Mouse (Mus musculus) liver, postnatal 0 days (tissue): ENCODE results near the gene Rhbdl3. TPM values are rescaled to one million over a fixed set of nuclear protein-coding genes. Genes with fewer than 3 reads are reported as not detected.
A peak's percentile ranks its signal among the peaks of the same experiment; 100 is the strongest.

ENCODE experiments used
- ATAC-seq: fragments of 200-750 bp; cut with Nextera tagmentation; 2 replicates; pipeline ENCODE4 v1.8.0; 2017; ENCODE audit warnings: mild to moderate bottlenecking, moderate library complexity
- DNase-seq: peaks from one replicate; pipeline ENCODE4 v3.0.0-alpha.2; 2016
- H3K27ac ChIP-seq: fragments of 300-500 bp; sonication (generic); 2 replicates; pipeline ENCODE4 v1.5.1; 2014; ENCODE audit warnings: antibody characterized with exemption, moderate library complexity, mild to moderate bottlenecking, low read depth
- H3K27me3 ChIP-seq: fragments of 300-500 bp; sonication (generic); 2 replicates; pipeline ENCODE4 v1.6.1; 2014; ENCODE audit warnings: low read length, control low read depth, mixed read lengths; ENCODE audit not compliant: insufficient read depth
- H3K36me3 ChIP-seq: fragments of 300-500 bp; sonication (generic); replicated peaks from 2 replicates; pipeline ENCODE4 v1.6.1; 2014; ENCODE audit warnings: mild to moderate bottlenecking, control low read depth, low read length, moderate library complexity, mixed read lengths; ENCODE audit not compliant: insufficient read depth
- H3K4me1 ChIP-seq: fragments of 300-500 bp; sonication (generic); 2 replicates; pipeline ENCODE4 v1.6.1; 2014; ENCODE audit warnings: antibody characterized with exemption, mild to moderate bottlenecking, control low read depth; ENCODE audit not compliant: insufficient read depth
- H3K4me2 ChIP-seq: fragments of 300-500 bp; sonication (generic); 2 replicates; pipeline ENCODE4 v1.6.1; 2014; ENCODE audit warnings: low read depth, mild to moderate bottlenecking, low read length, moderate library complexity, mixed read lengths
- H3K4me3 ChIP-seq: fragments of 300-500 bp; sonication (generic); 2 replicates; pipeline ENCODE4 v1.5.1; 2014; ENCODE audit warnings: low read depth, low read length
- H3K9ac ChIP-seq: fragments of 300-500 bp; sonication (generic); replicated peaks from 2 replicates; pipeline ENCODE4 v1.6.1; 2014; ENCODE audit warnings: mild to moderate bottlenecking, moderate library complexity
- H3K9me3 ChIP-seq: fragments of 300-500 bp; sonication (generic); 2 replicates; pipeline ENCODE4 v1.6.1; 2016; ENCODE audit warnings: mild to moderate bottlenecking, control low read depth, low read length, mixed read lengths
- CTCF ChIP-seq: sonication (generic); IDR thresholded peaks from 2 replicates; pipeline ENCODE4 v1.5.1; 2016; ENCODE audit warnings: antibody characterized with exemption, low read depth
- EP300 ChIP-seq: IDR thresholded peaks from 2 replicates; pipeline ENCODE4 v1.6.1; 2016; ENCODE audit warnings: antibody characterized with exemption, low read depth, mild to moderate bottlenecking
- WGBS: fragments of 180-500 bp; shearing (Covaris S2); extraction: QIAGEN DNeasy Blood & Tissue Kit; methylation state at CpG from one replicate; pipeline ENCODE4 v1.1.7; 2014; ENCODE audit not compliant: insufficient replicate concordance; 5-methylcytosine and 5-hydroxymethylcytosine counted together
- polyA plus RNA-seq: library from polyadenylated mRNA; unstranded; fragments of >200 nt; fragmentation: Nextera tagmentation; extraction: Ambion mirVana; gene quantifications from 2 replicates; pipeline ENCODE4 v1.2.1, GENCODE M21; 2015

Gene Rhbdl3
- polyA plus RNA-seq, 1 experiment from 2014 or later = 0.05 TPM

GRCm38 (mm10) chr11:80315743-80316639 lies 15.3 kb downstream of the Rhbdl3 start:
- no peaks in the 10 kb centered on the region for H3K4me1 ChIP-seq
- peaks cover 5% of the 10 kb centered on the region; the same call in 1 of the 2 replicates for H3K27me3 ChIP-seq
- H3K9ac ChIP-seq = no peak overlapping the region
- no peak overlapping the region for H3K27ac ChIP-seq
- no peaks in the 10 kb centered on the region for H3K36me3 ChIP-seq
- no peak overlapping the region for H3K4me2 ChIP-seq
- DNase-seq (no peak), ATAC-seq (no peak)
- H3K9me3 ChIP-seq = no peaks in the 10 kb centered on the region
- no peak for TF ChIP-seq EP300
- TF ChIP-seq CTCF = no peak
- 67% methylated on average over 10 of the region's 10 CpGs for WGBS
- H3K4me3 ChIP-seq = no peak overlapping the region

- peak; percentile 34 for DNase-seq
- Histone ChIP-seq H3K4me1 (no peaks in the 10 kb centered on the region), H3K9ac (no peak overlapping the region), H3K9me3 (no peaks in the 10 kb centered on the region), H3K4me2 (no peak overlapping the region), H3K4me3 (no peak overlapping the region), H3K27ac (no peak overlapping the region), H3K27me3 (no peaks in the 10 kb centered on the region), H3K36me3 (no peaks in the 10 kb centered on the region)
- 40% methylated on average over 13 of the region's 13 CpGs for WGBS
- no peak for ATAC-seq
- TF ChIP-seq EP300 = no peak
- TF ChIP-seq CTCF = no peak
These were observed 22.5 kb downstream of the Rhbdl3 start for GRCm38 (mm10) chr11:80323255-80323654.

GRCm38 (mm10) chr11:80324636-80325035 lies 23.9 kb downstream of the Rhbdl3 start:
- ATAC-seq = no peak
- H3K4me2 ChIP-seq = no peak overlapping the region
- H3K27me3 ChIP-seq = no peaks in the 10 kb centered on the region
- H3K4me1 ChIP-seq = no peaks in the 10 kb centered on the region
- H3K9me3 ChIP-seq = no peaks in the 10 kb centered on the region
- DNase-seq = no peak
- no peak overlapping the region for H3K27ac ChIP-seq
- no peak for TF ChIP-seq CTCF
- WGBS = 68% methylated on average over 6 of the region's 6 CpGs
- H3K4me3 ChIP-seq = no peak overlapping the region
- no peaks in the 10 kb centered on the region for H3K36me3 ChIP-seq
- H3K9ac ChIP-seq = no peak overlapping the region

- Histone ChIP-seq H3K4me3 (no peak overlapping the region), H3K4me1 (no peaks in the 10 kb centered on the region), H3K9ac (no peak overlapping the region), H3K27ac (no peak overlapping the region), H3K27me3 (0 out of 2 replicates have a peak, but pooled peaks cover 5% of the 10 kb centered on the region), H3K4me2 (no peak overlapping the region), H3K36me3 (no peaks in the 10 kb centered on the region), H3K9me3 (no peaks in the 10 kb centered on the region)
- WGBS = 48% methylated on average over 12 of the region's 12 CpGs
- ATAC-seq = no peak
- no peak for DNase-seq
- TF ChIP-seq CTCF = no peak
- no peak for TF ChIP-seq EP300
These were observed 32.1 kb downstream of the Rhbdl3 start for GRCm38 (mm10) chr11:80332709-80333400.

GRCm38 (mm10) chr11:80335609-80336350 lies 35.1 kb downstream of the Rhbdl3 start:
- Histone ChIP-seq H3K9me3 (no peaks in the 10 kb centered on the region), H3K36me3 (no peaks in the 10 kb centered on the region), H3K27ac (no peak overlapping the region), H3K27me3 (0 out of 2 replicates have a peak, but pooled peaks cover 5% of the 10 kb centered on the region), H3K4me2 (no peak overlapping the region), H3K4me3 (no peak overlapping the region), H3K4me1 (no peaks in the 10 kb centered on the region), H3K9ac (no peak overlapping the region)
- no peak for ATAC-seq
- TF ChIP-seq CTCF = no peak
- no peak for TF ChIP-seq EP300
- WGBS = 16% methylated on average over 7 of the region's 7 CpGs
- no peak for DNase-seq

GRCm38 (mm10) chr11:80336351-80336730 lies 35.6 kb downstream of the Rhbdl3 start:
- Histone ChIP-seq H3K4me2 (no peak overlapping the region), H3K27me3 (0 out of 2 replicates have a peak, but pooled peaks cover 5% of the 10 kb centered on the region), H3K4me3 (no peak overlapping the region), H3K9ac (no peak overlapping the region), H3K9me3 (no peaks in the 10 kb centered on the region), H3K36me3 (no peaks in the 10 kb centered on the region), H3K27ac (no peak overlapping the region), H3K4me1 (no peaks in the 10 kb centered on the region)
- TF ChIP-seq CTCF (no peak), EP300 (no peak)
- ATAC-seq (no peak), DNase-seq (no peak)
- 19% methylated on average over 6 of the region's 6 CpGs for WGBS
